Mouse (Mus musculus) kidney, embryonic 16.5 days (tissue): ENCODE data around the gene Nlk. TPM values are rescaled to one million over a fixed set of nuclear protein-coding genes. Genes with fewer than 3 reads are reported as not detected.
"Not testable (repeated sequence)": the region's sequence is repeated elsewhere in the genome, so short reads cannot be mapped to it uniquely, and the experiment has no call there.

Experiments
- ATAC-seq: fragments of 200-750 bp; cut with Nextera tagmentation; 2 replicates; pipeline ENCODE4 v1.8.0; 2017; ENCODE audit warnings: moderate TSS enrichment; ENCODE audit not compliant: low FRiP score, low TSS enrichment
- H3K27ac ChIP-seq: fragments of 300-500 bp; sonication (generic); 2 replicates; pipeline ENCODE4 v1.5.1; 2014; ENCODE audit warnings: low read length
- H3K27me3 ChIP-seq: fragments of 300-500 bp; sonication (generic); 2 replicates; pipeline ENCODE4 v1.6.1; 2014; ENCODE audit warnings: low read length, control low read depth, mixed read lengths; ENCODE audit not compliant: insufficient read depth
- H3K36me3 ChIP-seq: fragments of 300-500 bp; sonication (generic); 2 replicates; pipeline ENCODE4 v1.6.1; 2014; ENCODE audit warnings: low read length, control low read depth, mixed read lengths; ENCODE audit not compliant: insufficient read depth
- H3K4me1 ChIP-seq: fragments of 300-500 bp; sonication (generic); 2 replicates; pipeline ENCODE4 v1.6.1; 2014; ENCODE audit warnings: low read length, control low read depth, mixed read lengths; ENCODE audit not compliant: insufficient read depth
- H3K4me2 ChIP-seq: fragments of 300-500 bp; sonication (generic); replicated peaks from 2 replicates; pipeline ENCODE4 v1.6.1; 2014; ENCODE audit warnings: low read depth, low read length
- H3K4me3 ChIP-seq: fragments of 300-500 bp; sonication (generic); 2 replicates; pipeline ENCODE4 v1.5.1; 2014; ENCODE audit warnings: mild to moderate bottlenecking, low read length
- H3K9ac ChIP-seq: fragments of 300-500 bp; sonication (generic); replicated peaks from 2 replicates; pipeline ENCODE4 v1.6.1; 2014; ENCODE audit warnings: low read length
- H3K9me3 ChIP-seq: fragments of 300-500 bp; sonication (generic); 2 replicates; pipeline ENCODE4 v1.6.1; 2016; ENCODE audit warnings: low read length, control low read depth
- WGBS: fragments of 180-500 bp; shearing (Covaris S2); extraction: QIAGEN DNeasy Blood & Tissue Kit; methylation state at CpG from one replicate; pipeline ENCODE4 v1.1.7; 2014; 5-methylcytosine and 5-hydroxymethylcytosine counted together
- polyA plus RNA-seq: library from polyadenylated mRNA; unstranded; fragments of >200 nt; fragmentation: Nextera tagmentation; extraction: Ambion mirVana; gene quantifications from 2 replicates; pipeline ENCODE4 v1.2.1, GENCODE M21; 2015

Nlk gene
- polyA plus RNA-seq, 1 experiment from 2014 or later = 14.3 TPM

- WGBS = 86% methylated on average over 1 of the region's 1 CpGs
Observed at GRCm38 (mm10) chr11:78648405-78648804, 48.8 kb downstream of the Nlk start.

DNA sequence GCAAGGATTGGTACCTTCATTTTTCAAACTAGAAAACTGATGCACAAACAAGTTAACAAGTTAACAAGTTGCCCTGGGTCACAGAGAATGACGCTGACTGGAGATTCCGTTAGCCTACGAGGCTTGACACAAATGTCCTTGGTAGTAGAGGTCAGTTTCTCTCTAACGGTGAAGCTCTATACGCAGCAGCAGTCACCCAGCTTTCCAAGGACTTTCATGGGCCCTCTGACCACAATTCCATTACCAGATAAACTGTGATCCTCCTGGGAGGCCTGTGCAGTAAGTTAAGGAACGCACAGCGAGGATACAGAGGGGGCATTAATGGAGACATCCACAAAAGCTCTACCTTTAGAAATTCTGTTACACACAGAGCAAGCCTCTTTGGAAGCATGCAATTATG is 53.4 kb downstream of the Nlk start:
- no peak overlapping the region for H3K27ac ChIP-seq
- no peak for ATAC-seq
- no peaks in the 10 kb centered on the region; the same call in 1 of the 2 replicates for H3K4me1 ChIP-seq
- no peak overlapping the region for H3K4me2 ChIP-seq
- no peaks in the 10 kb centered on the region for H3K9me3 ChIP-seq
- 77% methylated on average over 7 of the region's 7 CpGs for WGBS
- no peaks in the 10 kb centered on the region for H3K36me3 ChIP-seq
- no peak overlapping the region for H3K9ac ChIP-seq
- no peak overlapping the region for H3K4me3 ChIP-seq
- no peaks in the 10 kb centered on the region for H3K27me3 ChIP-seq

More at GRCm38 (mm10) chr11:78648405-78648804, 48.8 kb downstream of the Nlk start:
- not testable (repeated sequence) for H3K27me3 ChIP-seq, H3K4me2 ChIP-seq, H3K36me3 ChIP-seq, H3K27ac ChIP-seq, H3K9me3 ChIP-seq, H3K9ac ChIP-seq, H3K4me3 ChIP-seq, ATAC-seq, H3K4me1 ChIP-seq

- no peak overlapping the region for H3K4me2 ChIP-seq
- H3K27me3 ChIP-seq = no peaks in the 10 kb centered on the region
- no peaks in the 10 kb centered on the region; the same call in 1 of the 2 replicates for H3K4me1 ChIP-seq
- no peak overlapping the region for H3K4me3 ChIP-seq
- H3K27ac ChIP-seq = 0 out of 2 replicates have a peak overlapping the region, but pooled peaks have one; percentile 7
- H3K9me3 ChIP-seq = peaks cover 2% of the 10 kb centered on the region
- H3K36me3 ChIP-seq = peaks cover 2% of the 10 kb centered on the region
- 40% methylated on average over 3 of the region's 3 CpGs for WGBS
- no peak for ATAC-seq
- H3K9ac ChIP-seq = no peak overlapping the region
Observed at GRCm38 (mm10) chr11:78642151-78642550, 55.0 kb downstream of the Nlk start.

DNA sequence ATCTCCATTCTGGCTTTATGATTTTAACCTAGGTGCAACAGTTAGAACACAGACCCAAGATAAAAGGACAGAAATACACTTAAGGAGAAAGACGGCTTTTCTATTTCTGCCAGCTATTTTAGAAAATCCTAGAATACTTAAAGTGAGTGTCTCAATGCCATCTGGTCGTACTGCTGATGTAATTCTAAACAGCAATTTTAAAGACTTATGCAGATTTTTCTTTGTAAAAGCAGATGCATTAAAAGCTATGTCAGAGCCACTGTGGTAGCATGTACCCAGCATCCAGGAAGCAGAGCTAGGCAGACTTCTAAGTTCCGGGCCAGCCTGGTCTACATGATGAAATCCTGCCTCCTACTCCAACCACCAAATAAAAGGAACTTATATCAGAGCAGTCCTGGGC is 56.1 kb downstream of the Nlk start:
- no peak for ATAC-seq
- 92% methylated on average over 3 of the region's 3 CpGs for WGBS
- peaks cover 7% of the 10 kb centered on the region for H3K9me3 ChIP-seq
- H3K4me1 ChIP-seq = peaks cover under 1% of the 10 kb centered on the region
- H3K9ac ChIP-seq = no peak overlapping the region
- peaks cover 8% of the 10 kb centered on the region for H3K36me3 ChIP-seq
- H3K27ac ChIP-seq = no peak overlapping the region
- no peaks in the 10 kb centered on the region for H3K27me3 ChIP-seq
- no peak overlapping the region for H3K4me3 ChIP-seq
- H3K4me2 ChIP-seq = no peak overlapping the region

DNA sequence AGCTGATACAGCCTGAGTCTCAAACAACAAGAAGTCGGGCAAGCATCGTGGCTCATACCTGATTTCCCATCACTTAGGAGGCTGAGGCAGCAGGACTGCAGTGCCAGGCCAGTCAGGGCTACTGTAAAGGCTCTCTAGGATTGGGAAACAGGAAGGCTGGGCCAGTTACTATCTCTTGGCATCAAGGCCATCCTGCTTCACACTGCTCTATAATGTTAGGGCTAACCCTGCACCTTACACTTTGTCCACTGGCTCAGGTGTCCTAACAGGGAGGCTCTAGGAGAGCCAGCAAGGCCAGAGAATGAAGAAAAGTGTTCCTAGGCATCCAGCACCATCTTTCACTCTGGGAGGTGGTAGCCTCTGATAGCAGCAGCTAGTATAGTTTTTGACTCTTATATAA is 64.4 kb downstream of the Nlk start:
- WGBS = 93% methylated on average over 2 of the region's 2 CpGs
- no peak for ATAC-seq
- H3K9me3 ChIP-seq = peaks cover 7% of the 10 kb centered on the region
- no peak overlapping the region for H3K4me3 ChIP-seq
- no peak overlapping the region for H3K4me2 ChIP-seq
- H3K27ac ChIP-seq = no peak overlapping the region
- peaks cover 6% of the 10 kb centered on the region for H3K4me1 ChIP-seq
- H3K27me3 ChIP-seq = no peaks in the 10 kb centered on the region
- H3K9ac ChIP-seq = no peak overlapping the region
- peaks cover 8% of the 10 kb centered on the region for H3K36me3 ChIP-seq

DNA sequence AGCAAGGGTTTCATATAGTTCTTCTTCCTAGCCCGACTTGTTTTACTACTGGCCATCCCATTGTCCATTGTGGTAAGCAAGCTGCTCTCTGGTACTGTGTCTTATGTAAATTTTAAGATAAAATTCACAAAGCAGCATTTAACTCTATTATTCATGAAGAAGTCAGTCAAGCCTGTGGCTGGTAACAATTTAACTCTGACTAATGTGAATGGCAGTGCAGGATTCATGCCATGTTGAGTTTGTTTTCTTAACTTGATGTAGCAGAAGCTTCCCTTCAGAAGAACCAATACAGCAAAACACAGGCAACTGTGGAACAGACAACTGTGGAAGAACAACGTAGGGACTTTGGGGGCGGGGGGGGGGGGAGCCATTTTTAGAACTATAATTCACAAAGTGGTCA is 68.3 kb downstream of the Nlk start:
- no peak for ATAC-seq
- Histone ChIP-seq H3K27me3 (no peaks in the 10 kb centered on the region), H3K4me3 (no peak overlapping the region), H3K4me2 (no peak overlapping the region), H3K27ac (no peak overlapping the region), H3K4me1 (peaks cover 4% of the 10 kb centered on the region; the same call in 1 of the 2 replicates), H3K36me3 (no peaks in the 10 kb centered on the region), H3K9me3 (no peaks in the 10 kb centered on the region), H3K9ac (no peak overlapping the region)
- 71% methylated on average over 3 of the region's 3 CpGs for WGBS

GRCm38 (mm10) chr11:78624377-78624776 is 72.8 kb downstream of the Nlk start:
- H3K36me3 ChIP-seq = no peaks in the 10 kb centered on the region
- H3K4me2 ChIP-seq = no peak overlapping the region
- H3K27ac ChIP-seq = no peak overlapping the region
- no peaks in the 10 kb centered on the region for H3K27me3 ChIP-seq
- peaks cover 4% of the 10 kb centered on the region; the same call in 1 of the 2 replicates for H3K4me1 ChIP-seq
- H3K4me3 ChIP-seq = no peak overlapping the region
- WGBS = 16% methylated on average over 3 of the region's 3 CpGs
- no peak overlapping the region for H3K9ac ChIP-seq
- no peak for ATAC-seq
- H3K9me3 ChIP-seq = no peaks in the 10 kb centered on the region

DNA sequence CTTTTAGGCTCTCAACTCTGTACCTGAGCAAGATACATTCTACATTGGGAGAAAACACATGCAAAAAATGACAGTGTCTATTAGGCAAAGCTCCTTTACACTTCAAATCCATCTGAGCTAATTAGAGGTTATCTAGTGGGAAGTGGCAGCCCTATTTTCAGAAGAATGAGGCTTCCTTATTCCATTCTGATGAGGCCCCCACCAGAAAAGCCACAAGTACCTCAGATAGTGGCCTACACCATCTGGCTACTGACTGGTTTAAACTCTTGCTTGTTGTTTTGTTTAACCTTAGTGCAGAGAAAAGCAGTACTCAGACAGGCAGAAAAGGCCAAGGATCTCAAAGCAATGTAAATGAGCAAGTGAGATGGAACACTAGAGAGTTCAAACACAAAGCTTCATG is 75.2 kb downstream of the Nlk start:
- H3K27me3 ChIP-seq = no peaks in the 10 kb centered on the region
- peaks cover 4% of the 10 kb centered on the region; the same call in 1 of the 2 replicates for H3K4me1 ChIP-seq
- H3K36me3 ChIP-seq = no peaks in the 10 kb centered on the region
- H3K4me2 ChIP-seq = no peak overlapping the region
- ATAC-seq = no peak
- no peaks in the 10 kb centered on the region for H3K9me3 ChIP-seq
- H3K4me3 ChIP-seq = no peak overlapping the region
- H3K9ac ChIP-seq = no peak overlapping the region
- H3K27ac ChIP-seq = no peak overlapping the region

GRCm38 (mm10) chr11:78620179-78620578 is 77.0 kb downstream of the Nlk start:
- Histone ChIP-seq H3K4me1 (peaks cover 4% of the 10 kb centered on the region; the same call in 1 of the 2 replicates), H3K9me3 (no peaks in the 10 kb centered on the region)

GRCm38 (mm10) chr11:78611273-78611672 is 85.9 kb downstream of the Nlk start:
- H3K4me1 ChIP-seq = no peaks in the 10 kb centered on the region
- no peak overlapping the region for H3K9ac ChIP-seq
- no peaks in the 10 kb centered on the region for H3K27me3 ChIP-seq
- no peak overlapping the region for H3K27ac ChIP-seq
- ATAC-seq = no peak
- no peaks in the 10 kb centered on the region for H3K9me3 ChIP-seq
- H3K36me3 ChIP-seq = 0 out of 2 replicates have a peak, but pooled peaks cover 3% of the 10 kb centered on the region
- H3K4me3 ChIP-seq = no peak overlapping the region
- H3K4me2 ChIP-seq = no peak overlapping the region

More at GRCm38 (mm10) chr11:78620179-78620578, 77.0 kb downstream of the Nlk start:
- Histone ChIP-seq H3K36me3 (no peaks in the 10 kb centered on the region), H3K4me3 (no peak overlapping the region), H3K27ac (no peak overlapping the region), H3K4me2 (no peak overlapping the region), H3K9ac (no peak overlapping the region), H3K27me3 (no peaks in the 10 kb centered on the region)
- 87% methylated on average over 3 of the region's 3 CpGs for WGBS
- ATAC-seq = no peak
